Mouse (Mus musculus) monocyte, adult 5-6 weeks (primary cell): ENCODE data around the gene Plod2. TPM values are rescaled to one million over a fixed set of nuclear protein-coding genes. Genes with fewer than 3 reads are reported as not detected.

ENCODE experiments used
- ATAC-seq: fragments of 153-309, 156-312 bp; replicated peaks from 2 replicates; pipeline ENCODE4 v1.8.0; 2017; ENCODE audit warnings: mild to moderate bottlenecking; ENCODE audit not compliant: low TSS enrichment, insufficient number of reproducible peaks, severe bottlenecking, poor library complexity, low FRiP score
- total RNA-seq: library from RNA; stranded (forward); fragments of 200-1000, 200-491, 200-594 nt; gene quantifications from 3 replicates; pipeline ENCODE4 v1.2.3, GENCODE M21; 2017

The Plod2 gene
- total RNA-seq, result 2.6 to 15.1 TPM (median 3.5 TPM) in 3 replicates

- 0 out of 2 replicates have a peak, but pooled peaks have one; percentile 27 for ATAC-seq
Measured at GRCm38 (mm10) chr9:92541977-92542561, at the start of gene Plod2. TSS of gene Plod2 (plus strand) at chr9:92542223.

- no peak for ATAC-seq
Measured at GRCm38 (mm10) chr9:92499710-92500410, 42.2 kb upstream of the Plod2 start.

GRCm38 (mm10) chr9:92504256-92504655, 37.8 kb upstream of the Plod2 start:
- no peak for ATAC-seq

GRCm38 (mm10) chr9:92504889-92505288, 37.1 kb upstream of the Plod2 start:
- ATAC-seq, result no peak

- no peak for ATAC-seq
Measured at GRCm38 (mm10) chr9:92511696-92512095, 30.3 kb upstream of the Plod2 start.

- ATAC-seq, result no peak
Measured at GRCm38 (mm10) chr9:92517036-92517435, 25.0 kb upstream of the Plod2 start.

DNA sequence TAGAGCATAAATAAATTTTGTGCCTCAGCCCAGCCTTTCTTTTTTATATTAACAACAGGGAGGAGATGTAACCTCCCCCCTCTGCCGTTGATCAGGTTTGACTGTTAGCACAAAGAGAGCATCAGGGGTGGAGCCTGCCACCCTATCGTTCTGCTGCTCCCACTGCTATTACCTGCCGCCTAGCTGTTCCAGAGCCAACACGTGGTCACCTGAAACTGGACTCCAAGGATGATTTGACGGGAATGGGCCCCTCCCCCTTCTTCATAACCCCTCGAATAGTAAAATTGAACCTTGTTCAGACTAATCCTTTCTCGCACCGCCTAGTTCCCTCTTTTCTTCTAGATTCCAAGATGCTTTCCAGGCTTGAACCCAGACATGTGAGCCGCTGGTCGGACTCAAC, 21.3 kb upstream of the Plod2 start:
- ATAC-seq, result no peak

- no peak for ATAC-seq
Measured at GRCm38 (mm10) chr9:92524506-92524905, 17.5 kb upstream of the Plod2 start.

DNA sequence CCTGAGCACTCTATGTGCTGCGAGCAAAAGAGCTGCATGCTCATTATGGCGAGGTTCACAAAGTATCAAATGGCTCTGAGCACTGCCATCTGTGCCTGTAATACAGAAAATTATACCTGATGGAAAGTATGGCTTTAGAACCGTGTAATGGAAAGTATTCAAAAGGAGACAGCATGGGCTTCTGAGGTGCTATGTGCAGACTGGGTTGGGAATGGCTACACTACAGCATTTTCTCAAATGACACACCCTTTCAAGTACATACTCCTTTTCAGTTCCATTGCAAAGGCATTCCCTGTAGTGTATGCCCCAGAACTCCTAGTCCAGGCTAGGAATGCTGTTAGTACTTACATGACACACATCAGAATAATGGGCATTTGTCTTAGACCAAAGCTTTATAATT, 12.0 kb upstream of the Plod2 start:
- no peak for ATAC-seq

- no peak for ATAC-seq
Measured at GRCm38 (mm10) chr9:92537735-92538134, 4.3 kb upstream of the Plod2 start.

GRCm38 (mm10) chr9:92538216-92538615, 3.8 kb upstream of the Plod2 start:
- ATAC-seq, result no peak

DNA sequence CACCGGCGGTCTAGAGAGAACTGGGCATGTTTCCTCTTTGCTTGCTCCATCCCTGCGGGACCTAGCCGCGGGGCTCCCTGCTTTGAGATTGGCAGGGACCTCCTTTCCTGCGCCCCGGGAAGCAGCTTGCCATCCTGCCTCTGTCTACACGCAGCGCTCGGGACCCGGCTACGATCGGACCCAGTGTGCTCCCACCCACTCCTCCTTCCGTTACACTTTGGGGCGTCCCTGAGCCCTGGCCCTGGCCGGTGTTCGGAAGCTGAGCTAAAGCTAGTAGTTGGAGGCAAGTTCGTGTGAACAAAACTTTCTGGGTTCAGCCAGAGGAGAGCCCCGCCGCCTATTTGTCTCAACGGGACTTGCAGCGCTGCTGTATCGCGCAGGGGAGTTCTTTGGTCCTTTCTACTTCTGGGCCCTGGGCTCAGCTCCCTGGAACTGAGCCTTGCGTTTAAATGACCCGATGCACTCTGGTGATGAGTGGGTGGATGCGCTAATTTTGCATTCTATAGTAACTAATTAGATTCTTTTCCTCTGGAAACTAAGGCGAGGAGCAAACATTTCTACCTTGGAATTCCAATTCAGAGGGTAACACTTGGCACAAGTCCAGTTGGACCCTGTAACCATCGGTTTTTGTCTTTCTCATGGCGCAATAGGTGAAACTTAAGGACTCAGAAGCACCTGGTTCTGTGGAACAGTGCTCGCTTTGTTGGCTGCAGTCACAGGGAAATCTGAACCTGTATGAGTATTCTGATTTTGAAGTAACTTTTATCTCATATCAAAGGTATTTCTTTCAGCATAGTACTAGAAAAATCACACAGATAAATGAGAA, 781 bp downstream of the Plod2 start:
- ATAC-seq, result no peak

- no peak for ATAC-seq
Measured at GRCm38 (mm10) chr9:92544146-92544545, 2.1 kb downstream of the Plod2 start.

- ATAC-seq, result no peak
Measured at GRCm38 (mm10) chr9:92545021-92545420, 3.0 kb downstream of the Plod2 start.

DNA sequence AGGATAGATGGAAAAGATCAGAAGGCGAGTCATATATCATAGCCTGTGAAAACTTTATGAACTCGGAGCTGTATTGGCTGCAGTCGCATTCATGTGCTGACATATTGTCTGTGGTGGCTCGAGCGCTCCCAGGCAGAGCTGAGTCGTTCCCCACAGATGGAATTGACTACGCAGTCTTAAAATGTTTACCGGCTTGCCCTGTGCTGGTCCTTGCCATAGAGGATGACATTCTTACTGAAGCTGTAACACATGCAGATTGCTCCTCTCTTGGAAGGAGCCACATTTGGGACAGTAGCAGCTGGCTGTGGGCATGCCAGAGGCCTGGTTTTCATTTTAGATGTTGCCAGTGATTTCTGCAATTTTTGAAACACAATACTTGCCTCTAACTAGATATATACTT, 4.4 kb downstream of the Plod2 start:
- no peak for ATAC-seq

DNA sequence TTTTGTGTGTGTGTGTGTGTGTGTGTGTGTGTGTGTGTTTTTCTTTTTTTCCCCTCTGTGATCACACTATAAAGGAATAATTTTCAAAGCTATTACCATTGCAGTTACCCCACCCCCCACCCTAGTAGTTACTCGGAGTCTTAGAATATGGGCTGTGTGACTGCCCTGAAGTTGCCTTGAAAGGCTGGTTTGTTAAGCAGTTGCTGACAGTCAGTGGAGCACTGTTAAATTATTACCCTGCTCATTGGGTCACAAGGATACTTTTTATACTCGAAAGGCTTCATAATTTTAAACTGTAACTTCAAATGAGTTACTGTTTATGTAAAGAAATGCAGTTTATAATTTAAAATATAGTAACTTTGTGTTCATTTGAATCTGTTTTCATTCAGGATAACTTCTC, 5.1 kb downstream of the Plod2 start:
- ATAC-seq, result no peak

- ATAC-seq, result no peak
Measured at GRCm38 (mm10) chr9:92547821-92548220, 5.8 kb downstream of the Plod2 start.

GRCm38 (mm10) chr9:92548603-92549002, 6.6 kb downstream of the Plod2 start:
- no peak for ATAC-seq

GRCm38 (mm10) chr9:92549811-92550490, 7.9 kb downstream of the Plod2 start:
- ATAC-seq, result no peak
